Mouse (Mus musculus) lung, postnatal 0 days (tissue): ENCODE measurements at regions not wholly inside any gene's neighbourhood (a gene's known extent, or its start where the extent isn't known, plus 50 kb on each side); places are given as distances from the start of the nearest gene placed in this dataset.
"Not testable (repeated sequence)": the region's sequence is repeated elsewhere in the genome, so short reads cannot be mapped to it uniquely, and the experiment has no call there.

Source experiments
- CTCF ChIP-seq: IDR thresholded peaks from 2 replicates; pipeline ENCODE4 v1.5.1; 2016; ENCODE audit warnings: antibody characterized with exemption, mild to moderate bottlenecking
- EP300 ChIP-seq: IDR thresholded peaks from 2 replicates; pipeline ENCODE4 v1.6.1; 2016; ENCODE audit warnings: antibody characterized with exemption, mild to moderate bottlenecking, control low read depth

- not testable (repeated sequence) for TF ChIP-seq CTCF, EP300
Measured at GRCm38 (mm10) chr14:104336783-104337182, 131.0 kb downstream of the Pou4f1 start.
